Mouse (Mus musculus) lung, postnatal 0 days (tissue): ENCODE data around the gene Klra3.

Experiments used
- CTCF ChIP-seq: IDR thresholded peaks from 2 replicates; pipeline ENCODE4 v1.5.1; 2016; ENCODE audit warnings: antibody characterized with exemption, mild to moderate bottlenecking
- EP300 ChIP-seq: IDR thresholded peaks from 2 replicates; pipeline ENCODE4 v1.6.1; 2016; ENCODE audit warnings: antibody characterized with exemption, mild to moderate bottlenecking, control low read depth

DNA sequence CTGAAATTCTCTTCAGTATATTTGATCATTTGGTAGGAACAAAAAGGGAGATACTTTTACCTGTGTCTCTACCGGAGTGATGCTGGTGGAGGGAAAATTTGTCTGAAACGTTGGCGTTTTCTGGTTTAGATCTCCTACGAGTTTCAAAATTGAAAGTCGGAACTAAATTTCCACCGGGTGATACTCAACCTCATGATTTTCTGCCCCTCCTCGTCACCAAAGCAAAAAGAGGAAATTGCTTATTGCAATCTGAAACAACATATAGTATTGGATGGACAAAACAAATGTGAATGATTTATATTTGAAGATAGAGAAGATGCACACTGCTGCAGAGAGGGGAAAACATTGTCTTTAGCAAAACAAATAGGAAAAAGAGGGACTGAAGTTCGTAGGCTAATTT lies at the start of gene Klra3:
- TF ChIP-seq CTCF, result no peak
- no peak for TF ChIP-seq EP300
